Mouse (Mus musculus) right cerebral cortex, adult 2 months (tissue): ENCODE data around the gene Abcd2.

Source experiments
- DNase-seq, 2 experiments: peaks; one replicate each; pipeline ENCODE4 v3.0.0; 2021 to 2022; ENCODE audit warnings: low spot score in 2 of 2

Abcd2 gene

DNA sequence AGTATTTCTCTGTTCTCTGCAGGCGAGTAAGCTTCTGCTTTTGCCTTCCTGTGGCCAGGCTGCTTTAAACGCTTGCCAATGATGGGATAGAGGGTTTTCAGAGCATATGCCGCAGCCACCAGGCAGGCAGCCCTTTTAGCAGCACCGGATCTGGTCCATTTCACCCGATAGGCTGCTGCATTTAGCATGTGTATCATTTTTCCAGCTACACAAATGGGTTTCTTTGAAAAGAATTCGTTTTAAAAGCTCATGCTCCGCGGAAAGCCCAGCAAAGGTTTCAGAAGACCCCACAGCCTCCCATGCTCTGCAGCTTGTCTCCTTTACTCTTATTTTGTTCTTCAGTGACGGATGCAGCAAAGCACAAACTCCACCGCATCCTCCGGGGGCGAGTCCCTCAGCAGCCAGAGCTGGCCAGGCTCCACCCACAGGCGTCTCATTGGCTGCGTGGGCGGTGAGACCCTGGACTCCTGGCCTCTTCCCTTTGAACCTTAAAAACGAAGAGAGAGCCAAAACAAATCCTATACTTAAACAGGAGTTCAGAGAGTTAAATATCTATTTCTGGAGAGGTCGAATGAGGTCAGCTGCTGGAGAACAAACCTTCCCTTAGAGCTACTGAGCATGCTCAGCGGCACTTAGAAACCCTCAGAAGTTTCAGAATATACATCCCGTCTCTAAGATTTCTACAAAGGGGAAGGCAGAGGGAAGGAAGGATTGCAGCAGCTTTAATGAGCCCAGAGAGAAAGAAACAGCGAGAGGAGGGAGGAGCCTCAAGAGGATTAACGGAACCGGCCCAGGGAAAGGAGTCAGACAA is at the start of gene Abcd2:
TSS of gene Abcd2 (minus strand) at position 388 of the 811 bp plus-strand sequence.
- peak; percentile 76 to 85 for DNase-seq

DNA sequence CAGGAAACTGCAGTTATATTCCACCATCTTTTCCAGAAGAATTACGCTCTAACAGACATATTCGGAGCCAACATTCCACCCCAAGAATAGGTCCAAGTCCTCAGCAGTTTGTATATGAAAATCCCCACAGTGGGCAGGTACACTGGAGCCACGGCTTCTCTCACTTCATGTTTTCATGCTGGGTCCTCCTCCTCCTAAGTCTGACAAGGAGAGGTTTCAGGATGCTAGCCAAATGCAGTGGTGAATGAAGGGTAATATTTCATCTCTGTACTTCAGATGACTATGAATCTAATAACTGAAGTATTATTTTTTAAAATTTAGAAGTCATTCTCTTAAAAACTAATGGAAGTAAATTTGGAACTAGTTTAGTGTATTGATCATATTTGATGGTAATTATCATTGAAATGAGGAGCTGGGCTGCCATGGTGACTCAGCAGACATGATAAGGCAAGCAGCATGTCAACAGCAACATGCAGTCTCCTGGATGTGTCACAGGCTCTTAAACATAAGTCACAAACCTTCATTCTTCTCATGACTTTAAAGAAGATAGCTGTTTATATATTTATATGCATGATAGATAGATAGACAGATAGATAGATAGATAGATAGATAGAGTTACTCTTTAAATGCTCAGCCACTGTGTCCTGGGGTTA is 49.2 kb upstream of the Abcd2 start:
- no peak for DNase-seq

DNA sequence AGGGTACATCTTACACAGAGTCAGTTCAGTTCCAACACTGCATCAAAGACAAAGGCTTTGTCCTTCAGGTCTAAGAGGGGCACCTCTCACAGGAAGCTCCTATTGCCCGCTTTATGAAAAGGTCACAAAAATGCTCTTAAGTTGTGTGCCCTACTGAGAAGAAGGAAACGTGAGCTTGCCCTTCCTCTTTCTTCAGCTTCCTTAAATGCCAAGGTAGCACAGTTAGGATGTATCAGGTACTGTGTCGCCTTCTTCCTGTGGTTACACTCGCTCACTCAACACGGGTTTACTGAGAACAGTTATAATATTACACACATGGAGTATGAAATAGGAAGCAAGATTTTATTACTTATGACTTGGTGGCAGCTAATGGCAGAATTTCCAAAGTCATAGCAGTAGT is 45.7 kb upstream of the Abcd2 start:
- no peak for DNase-seq

DNA sequence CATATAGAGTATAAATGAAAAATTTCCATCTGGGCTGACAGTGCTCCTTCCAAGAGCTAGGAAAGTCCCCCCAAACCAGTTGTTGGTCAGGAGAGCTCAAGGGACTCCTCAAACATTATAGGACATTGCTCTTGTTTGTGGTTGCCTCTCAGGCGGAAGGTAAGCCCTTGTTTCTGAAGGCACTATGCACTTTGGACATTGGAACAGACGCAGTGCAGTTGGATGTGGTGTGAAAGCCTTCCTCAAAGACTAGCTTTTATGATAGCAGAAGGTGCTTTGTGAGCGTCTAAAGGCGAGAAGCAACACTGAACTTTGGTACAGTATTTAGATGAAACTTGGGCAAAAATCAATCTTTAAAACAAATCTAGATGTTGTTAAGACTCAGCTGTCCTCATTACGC is 14.9 kb upstream of the Abcd2 start:
- DNase-seq = no peak

DNA sequence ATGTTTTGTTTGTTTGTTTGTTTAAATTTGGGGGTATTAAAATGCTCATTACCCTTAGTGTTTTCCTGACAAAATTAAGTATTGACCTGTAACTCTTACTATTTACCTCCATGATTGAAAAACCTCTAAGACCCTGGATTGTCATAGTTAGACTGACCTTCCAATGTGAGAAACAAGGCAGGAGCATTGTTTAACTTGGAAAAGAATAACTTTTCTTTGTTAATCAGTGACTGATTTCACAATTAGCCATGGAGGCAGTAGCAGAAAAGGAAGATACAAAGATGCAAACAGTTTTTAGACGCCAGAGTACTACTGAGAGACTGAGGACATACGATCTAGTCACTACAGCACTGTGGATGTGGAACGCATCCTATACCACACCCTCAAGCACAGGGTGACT is 11.9 kb upstream of the Abcd2 start:
- no peak for DNase-seq

DNA sequence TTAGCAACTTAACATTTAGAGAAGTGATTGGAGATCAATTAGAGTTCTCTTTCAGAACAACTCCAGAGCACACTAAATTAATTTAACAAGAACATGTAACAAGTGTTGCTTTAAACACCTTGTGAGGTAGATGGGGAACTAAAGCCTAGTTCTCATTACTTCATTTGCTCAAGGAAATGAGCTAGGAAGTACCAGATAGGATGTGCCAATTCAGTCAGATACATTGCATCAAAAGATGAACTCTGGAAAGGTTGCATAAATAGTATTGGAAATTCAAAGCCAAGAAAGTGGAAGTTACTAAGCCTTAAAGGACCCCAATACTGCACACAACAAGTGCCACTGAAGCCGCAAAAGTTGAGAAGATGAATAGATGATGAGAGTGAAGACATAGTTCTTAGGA is 10.9 kb upstream of the Abcd2 start:
- no peak for DNase-seq

DNA sequence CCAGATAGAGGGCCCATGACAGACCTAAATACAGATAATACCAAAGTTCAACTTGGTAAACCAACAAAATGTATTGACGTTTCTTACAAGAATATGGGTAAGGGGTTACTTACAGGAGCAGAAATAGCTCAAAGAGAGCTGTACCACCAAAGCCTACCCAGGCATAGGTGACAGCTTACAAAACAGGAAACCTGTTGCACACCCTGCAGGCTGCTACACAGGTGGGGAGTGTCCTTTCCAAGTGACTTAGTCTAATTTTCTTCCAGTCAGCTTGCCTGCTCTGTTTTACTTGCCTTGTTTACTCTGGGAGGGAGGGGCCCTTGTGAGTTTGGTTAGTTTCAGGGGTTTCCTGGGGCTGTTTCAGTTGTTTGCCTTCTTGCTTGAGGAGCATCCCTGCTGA is 9.2 kb upstream of the Abcd2 start:
- DNase-seq = no peak

DNA sequence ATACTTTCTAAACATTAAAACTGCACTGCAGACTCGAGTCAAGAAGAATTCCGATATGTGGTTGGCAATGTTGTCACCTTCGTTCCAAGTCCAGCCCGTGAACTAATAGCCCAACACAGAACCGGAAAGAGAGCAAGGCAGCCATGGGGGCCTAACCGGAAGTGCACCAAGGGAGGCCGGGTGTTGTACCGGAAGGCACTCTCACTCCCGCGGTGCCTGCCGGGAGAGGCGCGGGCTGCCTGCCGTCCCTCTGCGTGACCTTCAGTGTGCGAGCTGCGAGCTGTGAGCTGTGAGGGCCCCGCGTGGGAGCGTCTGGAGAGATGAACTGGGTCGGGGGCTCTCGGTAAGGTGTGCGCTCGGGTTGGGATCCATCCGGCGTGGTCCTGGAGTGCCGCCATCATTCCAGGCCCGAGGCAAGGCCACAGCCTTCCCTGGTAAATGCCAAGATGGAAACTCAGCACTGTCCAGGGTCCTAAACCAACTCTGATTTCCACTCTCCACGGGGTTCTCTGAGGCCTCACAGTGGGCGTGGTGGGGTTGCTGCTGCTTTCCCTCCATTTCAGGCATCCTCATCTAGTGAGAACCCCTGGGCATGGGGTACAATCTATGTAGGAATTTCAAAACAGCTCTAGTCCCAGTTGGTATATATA is 7.8 kb upstream of the Abcd2 start, which contains the start of gene CN725425:
TSS of gene CN725425 (plus strand) at position 239 of the 650 bp plus-strand sequence.
- no peak for DNase-seq

DNA sequence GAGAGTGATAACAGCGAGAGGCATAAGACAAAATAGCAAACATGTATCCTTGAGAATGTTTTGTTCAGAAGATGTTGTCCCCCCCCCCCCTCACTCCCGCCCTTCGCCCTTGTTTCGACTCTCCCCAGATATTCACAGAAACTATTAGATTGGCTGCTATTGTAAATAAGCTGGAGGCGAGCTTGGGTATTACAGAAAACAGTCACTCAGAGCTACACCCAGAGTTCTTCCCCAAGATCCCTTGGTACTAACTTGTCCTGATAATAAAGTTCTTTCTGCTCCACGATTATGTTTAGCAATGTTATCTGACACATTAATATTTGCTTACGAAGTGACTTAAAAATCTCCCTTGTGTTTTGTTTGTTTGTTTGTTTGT is 612 bp upstream of the Abcd2 start:
- DNase-seq = no peak

DNA sequence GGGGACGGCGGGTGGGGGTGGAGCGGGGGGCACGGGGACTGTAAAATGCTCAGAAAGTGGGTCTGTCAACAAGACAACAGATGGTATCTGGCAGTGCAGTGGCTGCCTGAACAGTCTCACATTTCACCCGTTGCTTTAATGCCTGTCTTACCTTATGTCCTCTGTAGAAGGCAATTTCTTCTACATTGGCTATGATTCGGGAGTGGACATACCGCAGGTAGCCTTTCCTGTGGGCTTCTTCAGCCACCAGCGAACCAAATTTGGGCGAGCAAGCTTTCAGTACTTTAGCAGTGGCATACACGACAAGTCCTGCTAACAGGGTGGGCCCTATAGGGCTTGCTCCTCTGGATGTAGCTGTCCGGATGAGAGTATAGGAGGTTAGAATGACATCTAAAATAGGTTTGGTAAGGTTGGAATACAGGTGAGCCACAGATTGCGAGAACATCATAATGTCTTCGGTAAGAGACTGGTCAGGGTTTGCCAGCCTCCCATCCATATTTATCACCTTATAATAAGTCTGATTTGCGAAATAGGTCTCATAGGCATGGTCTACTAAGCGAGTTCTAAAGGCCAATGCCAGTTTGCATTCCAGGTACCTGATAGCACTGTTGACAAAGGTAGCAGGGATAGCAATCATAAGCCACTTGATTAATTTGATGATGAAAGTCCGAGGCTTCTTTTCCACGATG is 936 bp downstream of the Abcd2 start:
- DNase-seq = peak in 1 of 2 experiments; percentile 36

DNA sequence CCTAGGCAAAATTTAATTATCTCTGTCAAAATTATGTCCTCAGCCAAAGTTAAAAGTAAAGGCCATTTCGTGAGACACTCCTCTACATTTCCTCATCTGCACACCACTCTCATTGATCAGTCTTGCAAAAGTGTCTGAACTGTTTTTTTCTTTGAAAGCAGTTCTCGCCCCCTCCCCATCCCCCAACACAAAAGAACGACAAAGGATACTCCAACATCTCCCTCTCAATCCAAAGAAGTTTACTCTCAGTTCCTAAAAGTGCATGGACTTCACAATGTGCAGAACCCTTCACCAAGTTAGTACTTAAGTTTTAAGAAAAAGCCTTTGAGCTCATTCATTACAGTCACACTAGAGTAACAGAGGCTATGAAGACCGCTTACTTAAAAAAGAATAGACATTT is 1.6 kb downstream of the Abcd2 start:
- DNase-seq = no peak

DNA sequence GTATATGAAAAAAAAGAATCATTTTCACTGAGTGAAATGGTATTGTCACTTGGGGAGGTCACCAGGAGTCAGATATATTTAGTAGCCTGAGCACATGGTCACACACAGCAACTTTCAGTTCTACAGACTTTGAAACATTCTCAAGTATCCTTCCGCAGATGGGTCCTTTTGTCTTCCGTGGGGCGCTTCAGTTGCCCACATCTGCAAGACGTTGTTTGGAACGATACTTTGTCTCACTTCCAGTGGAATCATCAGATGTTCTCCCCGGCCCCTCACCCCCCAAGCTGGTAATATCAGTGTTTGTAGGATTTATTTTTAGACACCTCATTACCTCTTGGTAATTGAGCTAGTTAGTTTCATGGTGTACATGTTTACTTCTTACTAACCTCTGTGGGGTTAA is 5.2 kb downstream of the Abcd2 start:
- DNase-seq = no peak

DNA sequence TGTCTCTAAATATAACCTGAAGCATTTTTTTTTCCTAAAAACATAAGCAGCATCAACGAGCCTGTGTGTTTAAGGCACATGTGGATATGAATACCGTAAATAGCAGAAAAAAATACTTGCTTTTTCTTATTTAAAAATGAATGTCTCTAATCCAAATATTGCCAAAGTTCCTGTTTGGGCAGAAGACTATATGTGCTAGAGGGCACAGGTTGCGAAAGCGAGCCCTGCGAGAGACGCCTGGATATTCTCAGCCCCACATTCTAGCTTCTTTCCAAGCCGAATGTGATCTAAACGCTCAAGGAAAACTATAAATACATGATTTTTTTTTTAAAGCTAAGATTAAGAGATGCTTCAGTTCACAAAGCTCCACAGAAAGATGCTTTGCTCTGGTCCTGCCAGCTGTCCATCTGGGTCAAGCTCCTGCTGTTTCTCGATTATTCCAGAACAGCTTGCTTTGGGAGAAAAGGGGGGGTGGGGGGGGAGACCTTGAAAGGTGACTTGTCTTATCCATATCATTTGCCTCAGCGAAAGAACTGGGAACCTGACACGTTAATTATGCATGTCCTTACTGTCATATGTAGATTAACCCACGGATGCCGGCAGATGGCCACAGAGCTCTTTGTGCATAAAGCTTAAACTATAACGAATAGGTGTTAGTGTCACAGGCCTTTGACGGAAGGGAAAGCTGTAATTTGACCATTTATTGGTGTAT is 11.5 kb downstream of the Abcd2 start:
- DNase-seq = no peak

DNA sequence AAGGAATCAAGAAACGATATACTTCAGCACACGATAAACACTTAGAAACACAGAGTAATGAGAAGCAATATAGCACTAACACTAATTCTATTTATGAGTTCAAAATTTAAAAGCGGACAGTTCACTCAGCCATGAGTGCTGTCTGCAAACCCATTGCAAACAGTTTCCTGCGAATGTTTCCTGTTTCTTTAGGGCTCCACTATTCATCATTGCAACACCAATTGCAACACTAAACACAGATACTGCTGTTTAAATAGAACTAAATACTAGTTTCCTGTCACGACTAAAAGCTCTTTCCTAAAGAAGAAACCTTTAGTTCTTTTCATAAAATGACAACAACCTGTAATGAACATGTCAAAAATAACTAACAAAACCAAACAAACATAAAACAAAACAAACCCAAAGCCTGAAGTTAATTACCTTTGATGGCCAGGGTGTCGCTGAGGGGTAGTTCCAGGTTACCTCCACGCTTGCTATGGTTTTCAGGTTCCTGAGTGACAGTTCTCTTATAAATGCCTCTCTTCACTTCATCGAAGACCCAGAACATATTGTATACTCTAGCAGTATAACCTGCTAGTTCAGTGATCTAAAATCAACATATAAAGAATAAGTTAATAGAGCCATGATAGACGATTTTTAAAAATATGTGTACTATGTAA is 12.8 kb downstream of the Abcd2 start:
- no peak for DNase-seq

DNA sequence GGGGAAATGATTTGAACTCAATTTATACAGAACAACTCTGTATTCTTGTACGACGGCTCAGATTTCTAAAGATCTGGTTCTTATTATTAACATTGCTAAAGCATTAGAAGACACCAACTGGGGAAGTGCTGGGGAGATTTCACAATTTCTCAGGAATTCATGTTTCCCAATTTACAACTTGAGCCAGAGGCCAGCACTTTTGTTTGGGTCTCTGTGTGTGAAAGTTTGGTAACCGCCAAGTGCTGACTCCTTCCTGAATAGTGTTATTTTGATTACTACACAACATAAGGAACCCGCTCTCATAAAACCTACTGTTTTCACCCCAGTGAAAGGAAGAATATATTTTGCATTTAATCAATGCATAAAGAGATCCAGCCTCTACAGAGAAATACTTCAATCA is 19.4 kb downstream of the Abcd2 start:
- DNase-seq = no peak

DNA sequence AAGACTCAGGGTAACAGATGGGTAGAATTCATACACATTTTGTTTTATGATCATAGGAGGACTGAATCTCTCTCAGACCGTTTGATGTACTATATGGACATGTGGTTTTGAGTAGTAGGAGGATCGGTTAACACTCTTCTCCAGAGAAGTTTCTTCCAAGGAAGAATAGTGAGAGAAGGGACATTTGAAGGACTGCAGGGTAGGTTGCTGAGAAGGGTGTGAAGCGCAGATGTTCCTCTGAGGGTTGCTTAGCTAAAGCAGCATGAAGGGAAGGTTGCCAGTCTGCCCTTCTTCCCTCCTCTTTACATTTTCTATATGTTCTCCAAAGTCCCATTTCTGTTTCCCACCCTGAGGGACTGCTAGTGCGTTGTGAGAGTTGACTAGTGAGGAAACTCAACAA is 20.3 kb downstream of the Abcd2 start:
- no peak for DNase-seq

DNA sequence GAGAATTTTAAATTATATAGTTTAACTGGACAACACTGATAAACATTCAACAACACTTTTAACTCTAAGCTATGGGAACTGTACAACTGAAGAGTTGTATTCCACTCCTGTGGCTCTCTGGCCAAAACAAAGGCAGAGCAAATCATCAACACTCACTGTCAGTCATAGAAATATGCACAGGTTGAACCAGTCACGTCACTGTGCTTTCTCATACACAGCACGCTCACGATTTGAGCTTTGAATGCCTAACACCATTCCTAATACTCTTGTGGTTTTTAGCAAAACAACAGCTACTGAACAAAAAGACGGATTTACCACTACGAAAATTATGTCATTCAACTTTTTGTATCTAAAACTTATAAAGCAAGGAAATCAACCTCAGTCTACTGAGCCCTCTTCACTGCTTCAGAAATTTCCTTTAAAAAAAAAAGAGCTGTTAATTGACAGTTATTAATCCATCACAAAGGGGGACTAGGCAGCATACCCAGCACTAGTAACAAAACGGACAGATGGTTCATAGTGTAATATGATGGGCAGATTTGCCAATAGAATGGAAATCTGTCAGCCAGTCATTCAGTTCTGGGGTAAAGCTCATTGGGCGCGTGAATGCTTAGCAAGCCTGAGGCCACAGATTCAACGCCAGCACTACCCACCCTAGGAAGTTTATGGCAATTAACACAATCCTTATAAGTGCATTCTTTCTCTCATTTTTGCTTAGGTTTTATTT is 20.8 kb downstream of the Abcd2 start:
- no peak for DNase-seq

DNA sequence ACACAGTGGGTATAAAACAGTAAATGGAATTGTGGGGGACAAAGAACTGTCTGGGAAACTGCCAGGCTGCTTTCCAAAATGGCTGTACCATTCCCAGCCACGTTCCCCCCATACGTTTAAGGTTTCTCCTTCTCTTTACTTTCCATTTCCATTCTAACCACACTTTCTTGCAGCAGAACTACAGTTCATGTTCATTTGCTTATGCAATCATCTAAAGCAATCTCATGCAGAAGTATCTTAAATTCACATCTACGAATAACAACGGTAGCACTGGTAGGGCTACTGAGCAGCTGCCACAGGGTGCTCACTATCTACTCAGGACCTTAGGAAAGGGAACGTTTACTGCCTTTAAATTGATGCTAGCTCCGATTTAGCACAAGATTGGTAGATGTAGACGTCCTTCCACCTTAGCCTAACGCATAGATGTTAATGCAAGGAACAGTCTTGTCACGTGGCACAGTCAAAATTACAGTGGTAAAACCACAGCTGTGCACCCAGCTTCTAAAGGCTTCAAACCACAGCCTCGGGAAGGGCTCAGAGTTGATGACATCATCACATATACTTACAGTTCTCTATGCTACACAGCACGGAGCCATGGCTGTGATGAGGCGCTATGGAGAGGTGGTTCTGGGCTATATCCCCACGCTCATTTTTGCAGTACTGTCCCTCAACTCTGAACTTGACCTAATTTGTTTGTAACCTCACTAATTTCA is 23.6 kb downstream of the Abcd2 start:
- DNase-seq = no peak

DNA sequence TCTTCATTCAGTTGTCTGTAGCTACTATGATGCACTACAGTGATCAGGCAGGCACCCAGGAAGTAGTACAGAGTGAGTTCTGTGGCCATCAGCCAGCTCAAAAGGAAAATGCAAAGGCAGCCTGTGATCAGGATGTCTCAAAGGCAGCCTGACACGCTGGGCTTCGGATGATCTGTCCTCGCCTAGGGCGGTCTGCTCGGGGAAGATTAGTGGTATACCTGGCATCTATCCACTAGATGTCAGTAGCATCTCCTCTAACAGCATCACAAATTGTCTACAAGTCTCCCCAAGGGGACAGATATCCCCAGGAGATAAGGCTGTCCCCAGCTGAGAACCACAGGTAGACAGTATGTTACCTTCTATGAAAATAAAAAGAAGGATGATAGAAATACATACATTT is 26.6 kb downstream of the Abcd2 start:
- peak; percentile 49 for DNase-seq

DNA sequence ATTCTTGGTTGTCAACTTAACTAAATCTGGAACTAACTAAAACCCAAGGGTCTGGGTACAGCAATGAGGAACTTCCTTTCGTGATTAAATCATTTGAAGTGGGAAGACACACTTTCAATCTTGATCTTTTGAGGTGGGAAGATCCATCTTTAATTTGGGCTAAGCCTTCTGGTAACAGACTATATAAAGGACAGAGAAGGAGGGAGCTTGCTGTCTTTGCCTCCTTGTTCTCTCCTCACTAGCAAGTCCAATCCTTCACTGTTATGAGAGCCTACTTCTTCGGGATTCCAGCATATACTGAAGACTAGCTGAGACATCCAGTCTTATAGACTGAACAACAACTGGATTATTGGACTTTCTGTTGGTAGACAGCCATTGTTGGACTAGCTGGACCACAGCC is 28.1 kb downstream of the Abcd2 start:
- DNase-seq = no peak
